Mouse (Mus musculus): Measurements from ENCODE around the gene Fignl2. TPM values are rescaled to one million over a fixed set of nuclear protein-coding genes. Genes with fewer than 3 reads are reported as not detected.
"Not testable (repeated sequence)": the region's sequence is repeated elsewhere in the genome, so short reads cannot be mapped to it uniquely, and the experiment has no call there.

Fignl2 gene
- 0.12 TPM in 1 of 2 replicates, not detected in the other for total RNA-seq (2017)

GRCm38 (mm10) chr15:101077813-101078730, at the start of gene Fignl2:
TSS of gene Fignl2 (minus strand) at chr15:101078567.
- ATAC-seq (ENCODE audit: extremely low read depth, insufficient number of reproducible peaks, low FRiP score, poor library complexity, severe bottlenecking): no peak

GRCm38 (mm10) chr15:101126876-101127544, 48.6 kb upstream of the Fignl2 start:
- ATAC-seq (ENCODE audit: extremely low read depth, insufficient number of reproducible peaks, low FRiP score, poor library complexity, severe bottlenecking): no peak

- ATAC-seq (ENCODE audit: extremely low read depth, insufficient number of reproducible peaks, low FRiP score, poor library complexity, severe bottlenecking): no peak
Measured at GRCm38 (mm10) chr15:101125561-101125960, 47.2 kb upstream of the Fignl2 start.

- ATAC-seq (ENCODE audit: extremely low read depth, insufficient number of reproducible peaks, low FRiP score, poor library complexity, severe bottlenecking): no peak
Measured at GRCm38 (mm10) chr15:101123202-101123601, 44.8 kb upstream of the Fignl2 start.

- no peak for ATAC-seq (ENCODE audit: extremely low read depth, insufficient number of reproducible peaks, low FRiP score, poor library complexity, severe bottlenecking)
Measured at GRCm38 (mm10) chr15:101122290-101122589, 43.9 kb upstream of the Fignl2 start.

- no peak for ATAC-seq (ENCODE audit: extremely low read depth, insufficient number of reproducible peaks, low FRiP score, poor library complexity, severe bottlenecking)
Measured at GRCm38 (mm10) chr15:101121411-101122289, 43.3 kb upstream of the Fignl2 start.

- ATAC-seq (ENCODE audit: extremely low read depth, insufficient number of reproducible peaks, low FRiP score, poor library complexity, severe bottlenecking): no peak
Measured at GRCm38 (mm10) chr15:101118399-101119125, 40.2 kb upstream of the Fignl2 start.

- ATAC-seq (ENCODE audit: extremely low read depth, insufficient number of reproducible peaks, low FRiP score, poor library complexity, severe bottlenecking): no peak
Measured at GRCm38 (mm10) chr15:101115511-101116110, 37.2 kb upstream of the Fignl2 start, which contains the start of gene Ankrd33. TSS of gene Ankrd33 (plus strand) at chr15:101115755.

GRCm38 (mm10) chr15:101113778-101114177, 35.4 kb upstream of the Fignl2 start:
- not testable (repeated sequence) for ATAC-seq (ENCODE audit: extremely low read depth, insufficient number of reproducible peaks, low FRiP score, poor library complexity, severe bottlenecking)

GRCm38 (mm10) chr15:101113176-101113575, 34.8 kb upstream of the Fignl2 start:
- ATAC-seq (ENCODE audit: extremely low read depth, insufficient number of reproducible peaks, low FRiP score, poor library complexity, severe bottlenecking): peak; percentile 37; the same call in 1 of the 2 replicates

GRCm38 (mm10) chr15:101107906-101108671, 29.7 kb upstream of the Fignl2 start:
- ATAC-seq (ENCODE audit: extremely low read depth, insufficient number of reproducible peaks, low FRiP score, poor library complexity, severe bottlenecking): no peak

- ATAC-seq (ENCODE audit: extremely low read depth, insufficient number of reproducible peaks, low FRiP score, poor library complexity, severe bottlenecking): no peak
Measured at GRCm38 (mm10) chr15:101106011-101106410, 27.6 kb upstream of the Fignl2 start.

GRCm38 (mm10) chr15:101105496-101105994, 27.2 kb upstream of the Fignl2 start:
- peak; percentile 78; the same call in 1 of the 2 replicates for ATAC-seq (ENCODE audit: extremely low read depth, insufficient number of reproducible peaks, low FRiP score, poor library complexity, severe bottlenecking)

- ATAC-seq (ENCODE audit: extremely low read depth, insufficient number of reproducible peaks, low FRiP score, poor library complexity, severe bottlenecking): no peak
Measured at GRCm38 (mm10) chr15:101103605-101104304, 25.4 kb upstream of the Fignl2 start.

GRCm38 (mm10) chr15:101100996-101101395, 22.6 kb upstream of the Fignl2 start:
- no peak for ATAC-seq (ENCODE audit: extremely low read depth, insufficient number of reproducible peaks, low FRiP score, poor library complexity, severe bottlenecking)

- ATAC-seq (ENCODE audit: extremely low read depth, insufficient number of reproducible peaks, low FRiP score, poor library complexity, severe bottlenecking): no peak
Measured at GRCm38 (mm10) chr15:101097985-101098651, 19.8 kb upstream of the Fignl2 start.
